Mouse (Mus musculus): ENCODE results near the gene Kcnk6.
"Not testable (repeated sequence)": the region's sequence is repeated elsewhere in the genome, so short reads cannot be mapped to it uniquely, and the experiment has no call there.

DNA sequence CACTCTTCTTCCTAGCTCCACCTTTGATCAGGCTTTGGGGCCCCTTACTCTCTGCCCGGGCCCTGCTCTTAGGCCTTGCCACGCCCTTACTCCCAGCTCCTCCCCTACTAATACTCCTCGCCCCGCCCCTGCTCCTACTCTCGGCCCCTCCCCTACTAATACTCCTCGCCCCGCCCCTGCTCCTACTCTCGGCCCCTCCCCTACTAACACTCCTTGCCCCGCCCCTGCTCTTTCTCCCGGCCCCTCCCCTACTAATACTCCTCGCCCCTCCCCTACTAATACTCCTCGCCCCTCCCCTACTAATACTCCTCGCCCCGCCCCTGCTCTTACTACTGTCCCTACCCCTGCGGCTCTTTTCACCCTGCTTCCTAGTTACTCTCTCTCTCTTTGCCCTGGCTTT, 21.3 kb downstream of the Kcnk6 start:
- not testable (repeated sequence) for TF ChIP-seq CTCF (IDR thresholded peaks at IDR 0.05; ENCODE audit: extremely low read depth, insufficient read depth, insufficient read length, insufficient replicate concordance); POLR2A (IDR thresholded peaks at IDR 0.05; ENCODE audit: low read depth, low read length)

All from spleen, adult 2 months (tissue).